Mouse (Mus musculus) liver, embryonic 11.5 days (tissue): ENCODE results near the gene Prss43. TPM values are rescaled to one million over a fixed set of nuclear protein-coding genes. Genes with fewer than 3 reads are reported as not detected.
"Not testable (repeated sequence)": the region's sequence is repeated elsewhere in the genome, so short reads cannot be mapped to it uniquely, and the experiment has no call there.

Experiments used
- ATAC-seq: fragments of 200-750 bp; cut with Nextera tagmentation; replicated peaks from 2 replicates; pipeline ENCODE4 v1.8.0; 2017; ENCODE audit warnings: moderate number of reproducible peaks, mild to moderate bottlenecking, moderate TSS enrichment, moderate library complexity; ENCODE audit not compliant: low FRiP score
- DNase-seq: peaks from one replicate; pipeline ENCODE4 v3.0.0-alpha.2; 2017; ENCODE audit warnings: low spot score
- H3K27ac ChIP-seq: fragments of 300-500 bp; sonication (generic); 2 replicates; pipeline ENCODE4 v1.5.1; 2014; ENCODE audit warnings: mild to moderate bottlenecking, low read depth, low read length, control low read depth
- H3K27me3 ChIP-seq: fragments of 300-500 bp; sonication (generic); replicated peaks from 2 replicates; pipeline ENCODE4 v1.6.1; 2014; ENCODE audit warnings: low read length, mixed read lengths; ENCODE audit not compliant: control insufficient read depth, insufficient read depth
- H3K36me3 ChIP-seq: fragments of 300-500 bp; sonication (generic); 2 replicates; pipeline ENCODE4 v1.6.1; 2014; ENCODE audit warnings: mild to moderate bottlenecking, low read length, moderate library complexity, mixed read lengths; ENCODE audit not compliant: control insufficient read depth, insufficient read depth
- H3K4me1 ChIP-seq: fragments of 300-500 bp; sonication (generic); replicated peaks from 2 replicates; pipeline ENCODE4 v1.6.1; 2014; ENCODE audit warnings: low read length, mixed read lengths; ENCODE audit not compliant: control insufficient read depth, insufficient read depth
- H3K4me2 ChIP-seq: fragments of 300-500 bp; sonication (generic); 2 replicates; pipeline ENCODE4 v1.6.1; 2014; ENCODE audit warnings: mild to moderate bottlenecking, control low read depth, moderate library complexity
- H3K4me3 ChIP-seq: fragments of 300-500 bp; sonication (generic); 2 replicates; pipeline ENCODE4 v1.5.1; 2014; ENCODE audit warnings: low read depth, low read length, control low read depth
- H3K9ac ChIP-seq: fragments of 300-500 bp; sonication (generic); 2 replicates; pipeline ENCODE4 v1.6.1; 2014; ENCODE audit warnings: low read depth, low read length, control low read depth
- H3K9me3 ChIP-seq: fragments of 300-500 bp; sonication (generic); 2 replicates; pipeline ENCODE4 v1.6.1; 2016; ENCODE audit warnings: low read length, inconsistent platforms, mixed read lengths; ENCODE audit not compliant: control insufficient read depth
- WGBS: fragments of 180-500 bp; shearing (Covaris S2); extraction: QIAGEN DNeasy Blood & Tissue Kit; methylation state at CpG from one replicate; pipeline ENCODE4 v1.1.7; 2014; 5-methylcytosine and 5-hydroxymethylcytosine counted together
- polyA plus RNA-seq: library from polyadenylated mRNA; unstranded; fragments of >200 nt; fragmentation: Nextera tagmentation; extraction: Ambion mirVana; gene quantifications from 2 replicates; pipeline ENCODE4 v1.2.1, GENCODE M21; 2014

Gene Prss43
- polyA plus RNA-seq, 1 experiment from 2014 or later: not detected

DNA sequence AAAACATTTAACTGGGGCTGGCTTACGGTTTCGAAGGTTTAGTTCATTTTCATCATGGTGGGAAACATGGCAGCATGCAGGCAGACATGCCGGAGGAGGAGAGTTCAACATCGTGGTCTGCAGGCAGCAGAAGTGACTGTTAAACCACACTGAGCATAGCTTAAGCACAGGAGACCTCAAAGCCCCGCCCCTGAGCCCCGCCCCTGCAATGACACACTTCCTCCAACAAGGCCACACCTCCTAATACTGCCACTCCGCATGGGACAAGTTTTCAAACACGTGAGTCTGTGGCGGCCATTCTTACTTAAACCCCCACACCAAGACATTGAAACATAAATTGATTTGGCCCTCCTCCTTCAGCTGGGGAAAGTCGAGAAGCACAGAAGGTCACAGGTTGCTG lies 29.5 kb upstream of the Prss43 start:
- no peak overlapping the region for H3K27ac ChIP-seq
- H3K9ac ChIP-seq: no peak overlapping the region
- ATAC-seq (no peak), DNase-seq (no peak)
- no peaks in the 10 kb centered on the region for H3K27me3 ChIP-seq
- no peaks in the 10 kb centered on the region for H3K4me1 ChIP-seq
- H3K4me2 ChIP-seq: no peak overlapping the region
- WGBS: 66% methylated on average over 10 of the region's 10 CpGs
- no peaks in the 10 kb centered on the region for H3K36me3 ChIP-seq
- no peak overlapping the region for H3K4me3 ChIP-seq
- H3K9me3 ChIP-seq: no peaks in the 10 kb centered on the region

DNA sequence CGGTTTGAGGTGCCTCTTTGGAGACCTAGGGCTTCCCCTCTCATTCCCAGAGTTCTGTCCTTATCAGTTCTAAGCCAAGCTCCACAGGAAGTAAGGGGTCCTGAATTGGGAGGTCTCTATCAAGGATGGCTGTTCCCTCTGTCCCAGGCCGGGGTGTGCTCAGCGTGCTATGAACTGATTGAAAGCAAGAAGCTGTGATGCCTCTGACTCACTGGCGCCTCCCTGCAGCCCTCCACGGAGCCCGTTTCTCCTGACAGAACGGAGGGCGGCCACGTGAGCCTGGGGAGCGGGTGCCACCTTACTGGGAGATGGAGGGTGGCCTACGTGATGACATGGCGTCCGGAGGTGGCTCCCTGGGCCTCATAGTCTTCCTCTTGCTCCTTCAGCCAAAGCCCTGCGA lies 28.6 kb upstream of the Prss43 start, which contains the start of gene Prss42:
Prss42 (plus strand) TSS at position 301 of the 400 bp plus-strand sequence.
- DNase-seq: no peak
- no peaks in the 10 kb centered on the region for H3K36me3 ChIP-seq
- 89% methylated on average over 14 of the region's 14 CpGs for WGBS
- ATAC-seq: no peak
- H3K9me3 ChIP-seq: no peaks in the 10 kb centered on the region
- no peak within 1 kb of the TSS for H3K4me2 ChIP-seq
- H3K4me1 ChIP-seq: no peaks in the 10 kb centered on the region
- H3K4me3 ChIP-seq: no peak within 1 kb of the TSS
- H3K27me3 ChIP-seq: no peaks in the 10 kb centered on the region
- no peak within 1 kb of the TSS for H3K9ac ChIP-seq
- no peak within 1 kb of the TSS for H3K27ac ChIP-seq

DNA sequence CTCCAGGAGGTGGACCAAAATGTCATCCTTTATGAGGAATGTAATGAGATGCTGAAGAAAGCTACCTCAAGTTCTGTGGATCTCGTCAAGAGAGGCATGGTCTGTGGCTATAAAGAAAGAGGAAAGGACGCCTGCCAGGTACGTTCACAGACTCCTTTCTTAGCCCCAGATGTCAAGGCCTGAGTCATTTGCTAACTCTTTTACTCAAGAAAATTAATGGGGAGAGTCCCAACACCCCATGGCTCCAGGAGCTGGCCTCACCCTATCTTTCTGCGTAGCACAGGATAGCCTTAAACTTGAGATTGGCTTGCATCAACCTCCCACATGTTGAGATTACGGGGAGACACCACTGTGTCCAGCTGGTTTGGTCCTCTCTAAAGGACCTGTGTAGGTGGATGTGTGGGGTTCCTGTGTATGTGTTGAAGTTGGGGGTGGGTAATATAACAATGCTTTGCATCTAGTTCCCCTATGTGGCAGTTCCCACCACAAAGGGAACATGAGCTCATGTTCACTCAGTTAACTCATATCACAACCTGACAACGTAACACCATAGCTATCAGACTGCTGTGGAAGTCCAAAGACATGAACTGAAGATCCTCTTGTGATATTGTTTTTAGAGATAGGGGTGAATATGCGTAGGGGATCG lies 25.5 kb upstream of the Prss43 start:
- H3K4me2 ChIP-seq: no peak overlapping the region
- H3K4me3 ChIP-seq: no peak overlapping the region
- H3K36me3 ChIP-seq: no peaks in the 10 kb centered on the region
- no peak overlapping the region for H3K9ac ChIP-seq
- ATAC-seq (no peak), DNase-seq (no peak)
- no peaks in the 10 kb centered on the region for H3K9me3 ChIP-seq
- no peaks in the 10 kb centered on the region for H3K27me3 ChIP-seq
- WGBS: 84% methylated on average over 8 of the region's 8 CpGs
- no peaks in the 10 kb centered on the region for H3K4me1 ChIP-seq
- H3K27ac ChIP-seq: no peak overlapping the region

DNA sequence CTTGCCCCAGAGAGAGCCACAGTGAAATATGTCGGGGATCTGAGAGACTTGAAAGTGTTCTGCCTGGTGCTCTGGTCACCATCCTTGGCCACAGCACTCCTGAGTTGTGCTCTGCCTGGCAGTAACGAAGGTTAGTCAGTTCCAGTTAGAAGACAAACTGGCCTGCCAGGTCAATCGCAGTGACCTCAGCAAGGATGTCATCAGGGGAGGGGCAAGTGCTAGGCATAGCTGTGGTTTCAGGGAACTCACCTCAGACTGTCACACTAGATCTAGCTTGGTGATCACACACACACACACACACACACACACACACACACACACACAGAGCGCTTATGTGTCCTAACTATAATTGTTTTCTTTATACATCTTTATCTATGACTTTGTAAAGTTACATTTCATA lies 23.2 kb upstream of the Prss43 start:
- no peak overlapping the region for H3K4me2 ChIP-seq
- H3K9ac ChIP-seq: no peak overlapping the region
- no peaks in the 10 kb centered on the region for H3K36me3 ChIP-seq
- no peak overlapping the region for H3K4me3 ChIP-seq
- no peaks in the 10 kb centered on the region for H3K9me3 ChIP-seq
- no peak for DNase-seq
- H3K27ac ChIP-seq: no peak overlapping the region
- no peaks in the 10 kb centered on the region for H3K27me3 ChIP-seq
- H3K4me1 ChIP-seq: no peaks in the 10 kb centered on the region
- WGBS: 57% methylated on average over 4 of the region's 4 CpGs
- ATAC-seq: no peak

DNA sequence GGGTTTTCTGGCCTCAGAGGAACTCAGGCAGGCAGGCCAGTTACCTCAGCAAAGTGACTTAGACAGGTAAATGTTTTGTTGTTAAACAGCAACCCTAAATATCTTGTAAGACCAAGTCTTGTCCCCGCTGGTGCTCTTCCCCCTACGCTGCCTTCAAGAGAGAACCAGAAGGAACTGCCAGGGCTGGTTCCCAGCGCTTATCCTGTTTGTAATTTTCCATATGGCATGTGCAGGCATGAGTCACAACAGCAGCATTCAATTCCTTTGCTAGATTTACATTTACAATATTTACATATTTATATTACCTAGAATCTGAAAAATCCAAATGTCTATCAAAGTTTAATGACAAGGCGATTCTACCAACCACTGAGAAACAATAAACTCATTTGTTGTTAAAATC lies 16.4 kb upstream of the Prss43 start:
- 78% methylated on average over 4 of the region's 4 CpGs for WGBS
- no peak overlapping the region for H3K4me2 ChIP-seq
- DNase-seq: no peak

DNA sequence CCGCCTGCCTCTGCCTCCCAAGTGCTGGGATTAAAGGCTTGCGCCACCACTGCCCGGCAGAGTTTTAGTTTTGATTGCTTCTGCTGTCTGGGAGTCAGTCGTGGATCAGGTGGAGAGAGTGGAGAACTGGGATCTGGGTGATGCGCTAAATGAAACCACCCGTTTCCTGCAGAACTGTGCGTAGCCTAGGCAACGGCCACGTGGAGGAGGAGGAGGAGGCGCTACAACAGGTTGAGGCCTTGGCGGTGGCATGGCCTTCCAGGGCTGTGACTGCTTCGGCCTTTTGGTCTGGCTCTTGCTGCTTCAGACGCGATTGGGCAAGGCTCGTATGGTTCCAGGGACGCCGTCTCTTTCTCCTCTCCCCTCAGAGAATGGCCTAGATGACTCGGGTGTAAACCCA lies 12.7 kb upstream of the Prss43 start, which contains the start of gene Prss44:
Prss44 (plus strand) TSS at position 206 of the 400 bp plus-strand sequence.
- WGBS: 58% methylated on average over 18 of the region's 18 CpGs
- no peak for ATAC-seq
- H3K4me2 ChIP-seq: no peak within 1 kb of the TSS

More for the DNA sequence above, 16.4 kb upstream of the Prss43 start:
- Histone ChIP-seq H3K27ac (no peak overlapping the region), H3K4me3 (no peak overlapping the region), H3K27me3 (no peaks in the 10 kb centered on the region), H3K4me1 (no peaks in the 10 kb centered on the region), H3K9ac (no peak overlapping the region), H3K9me3 (no peaks in the 10 kb centered on the region), H3K36me3 (no peaks in the 10 kb centered on the region)
- no peak for ATAC-seq

DNA sequence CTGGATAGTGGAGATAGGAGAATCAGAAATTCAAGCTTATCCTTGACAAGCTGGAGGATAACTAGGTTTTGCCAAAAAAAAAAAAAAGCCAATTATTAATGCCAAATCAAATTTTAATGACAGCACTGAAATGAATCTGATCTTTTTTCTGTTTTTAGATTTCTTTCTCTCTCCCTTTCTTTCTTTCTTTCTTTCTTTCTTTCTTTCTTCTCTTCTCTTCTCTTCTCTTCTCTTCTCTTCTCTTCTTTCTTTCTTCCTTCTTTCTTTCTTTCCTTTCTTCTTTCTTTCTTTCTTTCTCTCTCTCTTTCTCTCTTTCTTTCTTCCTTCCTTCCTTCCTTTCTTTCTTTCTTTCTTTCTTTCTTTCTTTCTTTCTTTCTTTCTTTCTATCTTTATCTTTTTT lies 5.9 kb upstream of the Prss43 start:
- H3K4me3 ChIP-seq, H3K27me3 ChIP-seq, ATAC-seq, H3K27ac ChIP-seq, H3K9ac ChIP-seq, H3K36me3 ChIP-seq, DNase-seq, H3K9me3 ChIP-seq, H3K4me2 ChIP-seq, H3K4me1 ChIP-seq: not testable (repeated sequence)

More for the DNA sequence above, 12.7 kb upstream of the Prss43 start, which contains the start of gene Prss44:
- Histone ChIP-seq H3K9me3 (no peaks in the 10 kb centered on the region), H3K36me3 (no peaks in the 10 kb centered on the region), H3K4me3 (no peak within 1 kb of the TSS), H3K27ac (no peak within 1 kb of the TSS), H3K9ac (no peak within 1 kb of the TSS), H3K27me3 (no peaks in the 10 kb centered on the region; the same call in 1 of the 2 replicates), H3K4me1 (no peaks in the 10 kb centered on the region)
- DNase-seq: no peak

DNA sequence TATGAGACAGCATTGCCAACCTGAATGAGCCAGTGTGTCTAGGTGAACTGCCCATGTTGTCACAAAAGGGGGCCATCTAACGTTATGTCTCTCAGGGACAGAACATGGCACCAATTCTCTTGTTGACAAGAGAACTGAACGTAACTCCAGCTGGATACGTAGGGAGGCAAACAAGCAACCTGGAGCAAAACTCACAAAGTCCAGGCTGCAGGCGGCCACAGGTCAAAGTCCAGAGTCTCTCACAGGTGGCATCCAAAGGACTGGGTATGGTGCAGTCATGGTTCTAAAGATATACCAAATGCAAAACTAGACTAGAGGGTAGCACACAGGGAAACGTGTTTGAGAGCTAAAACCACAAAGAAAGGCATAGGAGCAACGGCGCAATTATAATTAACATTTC lies 5.1 kb upstream of the Prss43 start:
- no peak overlapping the region for H3K4me3 ChIP-seq
- H3K27ac ChIP-seq: no peak overlapping the region
- no peak overlapping the region for H3K9ac ChIP-seq
- no peak overlapping the region for H3K4me2 ChIP-seq
- 72% methylated on average over 7 of the region's 7 CpGs for WGBS
- no peaks in the 10 kb centered on the region for H3K4me1 ChIP-seq
- H3K27me3 ChIP-seq: no peaks in the 10 kb centered on the region; the same call in 1 of the 2 replicates
- H3K9me3 ChIP-seq: no peaks in the 10 kb centered on the region
- H3K36me3 ChIP-seq: no peaks in the 10 kb centered on the region
- DNase-seq (no peak), ATAC-seq (no peak)

DNA sequence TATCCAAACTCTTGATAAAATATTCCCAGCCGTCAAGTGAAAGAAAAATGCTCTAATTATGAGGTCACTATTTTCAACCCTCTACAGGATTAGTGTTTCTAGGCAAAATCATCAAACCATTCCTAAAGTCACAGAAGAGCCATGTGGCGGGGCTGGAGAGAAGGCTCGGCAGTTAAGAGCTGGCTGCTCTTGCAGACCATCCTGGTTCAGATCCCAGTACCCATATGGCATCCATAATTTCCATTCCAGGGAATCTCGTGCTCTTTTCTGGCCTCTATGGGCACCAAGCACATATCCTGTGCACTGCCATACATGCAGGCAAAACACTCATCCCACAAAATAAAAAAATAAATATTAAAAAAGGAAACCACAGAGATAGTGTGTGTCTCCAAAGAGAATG lies 1.1 kb upstream of the Prss43 start:
- no peak for DNase-seq
- H3K9me3 ChIP-seq: no peaks in the 10 kb centered on the region
- WGBS: 76% methylated on average over 4 of the region's 4 CpGs
- ATAC-seq: no peak
- peaks cover 2% of the 10 kb centered on the region; the same call in 1 of the 2 replicates for H3K27me3 ChIP-seq
- no peak overlapping the region for H3K4me2 ChIP-seq
- H3K27ac ChIP-seq: no peak overlapping the region
- H3K9ac ChIP-seq: no peak overlapping the region
- H3K36me3 ChIP-seq: no peaks in the 10 kb centered on the region
- no peak overlapping the region for H3K4me3 ChIP-seq
- no peaks in the 10 kb centered on the region for H3K4me1 ChIP-seq
